8 mouse cellular contexts compared by ENCODE assay signal in genomic region chr7:44986192-44986878, GRCm38 (mm10). TPM values are rescaled to one million over a fixed set of nuclear protein-coding genes. Genes with fewer than 3 reads are reported as not detected.
DNase-seq lines count a peak whose midpoint lies in the region; ATAC-seq and TF ChIP-seq lines count a peak whose summit lies in the region.

TSS of gene Prmt1 (minus strand) at chr7:44986568.

- peak; percentile 85 for ATAC-seq in common myeloid progenitor, adult 5-6 weeks (replicated peaks; ENCODE audit: low read depth, poor library complexity, severe bottlenecking)
- peak; percentile 97 for ATAC-seq in hindbrain, postnatal 0 days
- peak; percentile 87 for ATAC-seq in megakaryocyte, adult 5-6 weeks (ENCODE audit: poor library complexity, severe bottlenecking)

- no peaks in the 10 kb centered on the region for H3K9me3 ChIP-seq in hindbrain, postnatal 0 days (ENCODE audit: low read length)

- H3K9ac ChIP-seq in hindbrain, postnatal 0 days (replicated peaks; ENCODE audit: low read length) = peak within 1 kb of the TSS; percentile 93

- H3K36me3 ChIP-seq in hindbrain, postnatal 0 days (ENCODE audit: insufficient read depth, low read length) = peaks cover 10% of the 10 kb centered on the region

- H3K27ac ChIP-seq in gastrocnemius, adult 2 months = peak within 1 kb of the TSS; percentile 100
- peak within 1 kb of the TSS; percentile 96 for H3K27ac ChIP-seq in hindbrain, postnatal 0 days
- H3K27ac ChIP-seq in left cerebral cortex, adult 2 months = peak within 1 kb of the TSS; percentile 96

- peak within 1 kb of the TSS; percentile 81 for H3K4me2 ChIP-seq in hindbrain, postnatal 0 days (ENCODE audit: low read depth, low read length)

- intact Hi-C loops in gastrocnemius, adult 2 months (cut with DNase I) = loop anchor here (2.0 kb wide), 1 partner anchor 28 kb away; no protein-coding TSS in a partner anchor
- intact Hi-C loops in left cerebral cortex, adult 2 months (cut with DNase I) = no loop called here

- H3K4me3 ChIP-seq in gastrocnemius, adult 2 months = peak within 1 kb of the TSS; percentile 100
- peak within 1 kb of the TSS; percentile 97 for H3K4me3 ChIP-seq in hindbrain, postnatal 0 days (ENCODE audit: low read length)
- peak within 1 kb of the TSS; percentile 97 for H3K4me3 ChIP-seq in left cerebral cortex, adult 2 months

- DNase-seq in ZHBTc4 (ENCODE audit: low read depth, low spot score) = peak; percentile 100
- peak; percentile 98 for DNase-seq in gastrocnemius, adult 2 months
- peak; percentile 100 for DNase-seq in hindbrain, postnatal 0 days (ENCODE audit: low spot score)
- DNase-seq in left cerebral cortex, adult 2 months (ENCODE audit: extremely low spot score in 1 of 2, low spot score in 2 of 2) = peak; percentile 95 to 98
- DNase-seq in right cerebral cortex, adult 2 months (ENCODE audit: low spot score in 2 of 2) = peak; percentile 98
- DNase-seq in urinary bladder, postnatal 14 days (ENCODE audit: low spot score) = peak; percentile 97

- 0 out of 2 replicates have a peak, but pooled peaks have one; percentile 3 for TF ChIP-seq CTCF in gastrocnemius, adult 2 months (IDR thresholded peaks at IDR 0.05)
- TF ChIP-seq CTCF in hindbrain, postnatal 0 days (IDR thresholded peaks at IDR 0.05; ENCODE audit: low read depth) = no peak
- no peak for TF ChIP-seq CTCF in left cerebral cortex, adult 2 months (IDR thresholded peaks at IDR 0.05)

- peaks cover 13% of the 10 kb centered on the region for H3K4me1 ChIP-seq in hindbrain, postnatal 0 days (ENCODE audit: insufficient read depth, low read length)

- WGBS in hindbrain, postnatal 0 days = 1% methylated on average over 40 of the region's 42 CpGs

- H3K27me3 ChIP-seq in hindbrain, postnatal 0 days (ENCODE audit: insufficient read depth, low read length) = no peaks in the 10 kb centered on the region

RNA-seq across cellular contexts. Expression of gene Prmt1, which starts in this region (rescaled TPM):
- 143 and 170 TPM in 2 replicates for total RNA-seq in common myeloid progenitor, adult 5-6 weeks (2017)
- total RNA-seq in gastrocnemius, adult 2 months (2021) = 100 to 1,000 TPM; 126 to 136 TPM
- total RNA-seq in hindbrain, postnatal 0 days (2014; rRNA removed) = 215 and 251 TPM in 2 replicates
- polyA plus RNA-seq in hindbrain, postnatal 0 days (2015; fragmentation: Nextera tagmentation; extraction: Ambion mirVana) = 470 and 531 TPM in 2 replicates
- total RNA-seq in left cerebral cortex, adult 2 months (2021) = 100 to 1,000 TPM; 143 to 150 TPM
- total RNA-seq in megakaryocyte, adult 5-6 weeks (2015) = 48.4 and 55.7 TPM in 2 replicates
- 40.0 and 42.9 TPM in 2 replicates for total RNA-seq in megakaryocyte, adult 5-6 weeks (2017)

Comparison
In these comparisons a context has a peak if more than half of its experiments do, and no peak if none do; other contexts are left out.
1. Peak in every context shown above with its lines: DNase-seq, ATAC-seq, H3K4me3 ChIP-seq and H3K27ac ChIP-seq.